14 mouse cellular contexts compared by ENCODE assay signal in genomic region chr14:8127971-8128370, GRCm38 (mm10).
A peak's percentile ranks its signal among the peaks of the same experiment; 100 is the strongest.
DNase-seq lines count a peak whose midpoint lies in the region.
"Had no signal": no experiment of that assay in that cellular context is flagged by ENCODE, and none has a peak within 500 bp of the region (broad histone marks: within the 10 kb centered on the region; RNA-seq: fewer than 3 reads in every experiment).

No protein-coding gene starts in this region.

- H3K36me3 ChIP-seq in splenic B cell, adult 2 months (ENCODE audit: control insufficient read depth, insufficient read depth, low read length, poor library complexity, severe bottlenecking), result peaks cover 17% of the 10 kb centered on the region

- DNase-seq in thymus, postnatal 14 days, result peak; percentile 16
- no peak for DNase-seq in thymus, postnatal 10 days (ENCODE audit: low spot score in 2 of 2)
- DNase-seq in 416B (ENCODE audit: low read depth), result peak; percentile 10
- peak; percentile 66 to 72 for DNase-seq in B cell, adult 2 months
- DNase-seq in splenic B cell, adult 2 months (ENCODE audit: low read depth, low spot score), result peak; percentile 31
- no peak for DNase-seq in Muller cell, postnatal 12 days (ENCODE audit: inconsistent ontology term)
- DNase-seq: adrenal gland, adult 8-10 months; adrenal gland, postnatal 36 days; cerebellum, adult 2 months; cerebellum, postnatal 10 days; heart, adult 18-20 months; heart, postnatal 10 days had no signal

- H3K27me3 ChIP-seq in splenic B cell, adult 2 months (ENCODE audit: control insufficient read depth, insufficient read depth, low read length, poor library complexity, severe bottlenecking), result no peaks in the 10 kb centered on the region
- H3K27me3 ChIP-seq: embryonic facial prominence, embryonic 15.5 days; hindbrain, embryonic 13.5 days had no signal

Comparison
In these comparisons a context has a peak if more than half of its experiments do, and no peak if none do; other contexts are left out.
1. DNase-seq: peak in thymus, postnatal 14 days (single experiment), 416B (single experiment), B cell, adult 2 months (2 of 2) and splenic B cell, adult 2 months (single experiment); none in thymus, postnatal 10 days (0 of 2) and Muller cell, postnatal 12 days (single experiment).